Mouse (Mus musculus) gastrocnemius, postnatal 36 days (tissue): ENCODE measurements around the gene Olfr5. TPM values are rescaled to one million over a fixed set of nuclear protein-coding genes. Genes with fewer than 3 reads are reported as not detected.
"Not testable (repeated sequence)": the region's sequence is repeated elsewhere in the genome, so short reads cannot be mapped to it uniquely, and the experiment has no call there.

Experiments used
- DNase-seq, 2 experiments: peaks; one replicate each; pipeline ENCODE4 v3.0.0; 2022
- intact Hi-C: fragments of 180-260 bp; cut with DNase I; formaldehyde crosslinking; loops from one replicate; pipeline ENCODE4 v1.15.1; 2025
- long read RNA-seq, 2 experiments: library from polyadenylated mRNA; stranded (forward); transcript quantifications; one replicate each; pipeline ENCODE4 v2.0.0; 2021
- total RNA-seq, 2 experiments: library from RNA; stranded (reverse); gene quantifications; 2 replicates each; pipeline ENCODE4 v1.2.3; 2021

Olfr5 gene
- total RNA-seq, result not detected
- long read RNA-seq, experiment 1, result 0 reads
- long read RNA-seq, experiment 2, result 0 reads

GRCm38 (mm10) chr7:6486841-6487240, at the start of gene Olfr5:
TSS of gene Olfr5 (minus strand) at chr7:6486941.
- intact Hi-C loops, result no loop called here
- no peak for DNase-seq

DNA sequence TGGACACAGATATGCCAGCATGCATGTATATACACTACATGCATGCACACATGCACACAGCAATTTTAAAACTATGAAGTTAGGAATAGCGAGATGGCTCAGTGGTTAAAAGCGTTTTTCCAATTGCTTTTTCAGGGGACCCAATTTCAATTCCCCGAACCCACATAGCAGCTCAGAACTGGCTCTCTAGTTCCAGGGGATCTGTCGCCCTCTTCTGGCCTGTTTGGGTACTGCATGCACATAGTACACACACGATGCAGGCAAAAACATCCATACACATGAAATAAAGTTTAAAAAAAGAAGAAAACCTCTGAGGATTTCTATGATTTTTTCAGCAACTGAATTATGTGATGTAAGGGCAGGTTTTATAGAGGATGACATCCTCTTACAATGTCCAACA, 39.4 kb upstream of the Olfr5 start:
- DNase-seq, result no peak

DNA sequence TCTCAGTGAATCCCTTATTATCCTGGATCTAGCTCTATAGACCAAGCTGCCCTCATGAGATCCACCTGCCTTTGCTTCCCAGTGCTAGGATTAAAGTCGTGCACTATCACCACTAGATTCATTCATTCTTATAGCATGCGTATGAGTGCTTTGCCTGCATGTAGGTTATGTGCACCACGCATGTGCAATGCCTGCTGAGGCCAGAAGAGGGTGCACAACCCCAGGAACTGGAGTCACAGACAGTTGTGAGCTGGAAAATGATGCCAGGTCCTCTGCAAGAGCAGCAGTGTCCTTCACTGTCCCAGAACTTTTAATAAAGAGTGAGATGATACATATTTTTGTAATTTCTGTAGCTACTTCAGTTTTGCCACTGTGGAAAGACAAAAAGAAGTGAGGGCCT, 38.3 kb upstream of the Olfr5 start:
- DNase-seq, result no peak
- intact Hi-C loops, result no loop called here

More for the DNA sequence above, 39.4 kb upstream of the Olfr5 start:
- intact Hi-C loops, result no loop called here

DNA sequence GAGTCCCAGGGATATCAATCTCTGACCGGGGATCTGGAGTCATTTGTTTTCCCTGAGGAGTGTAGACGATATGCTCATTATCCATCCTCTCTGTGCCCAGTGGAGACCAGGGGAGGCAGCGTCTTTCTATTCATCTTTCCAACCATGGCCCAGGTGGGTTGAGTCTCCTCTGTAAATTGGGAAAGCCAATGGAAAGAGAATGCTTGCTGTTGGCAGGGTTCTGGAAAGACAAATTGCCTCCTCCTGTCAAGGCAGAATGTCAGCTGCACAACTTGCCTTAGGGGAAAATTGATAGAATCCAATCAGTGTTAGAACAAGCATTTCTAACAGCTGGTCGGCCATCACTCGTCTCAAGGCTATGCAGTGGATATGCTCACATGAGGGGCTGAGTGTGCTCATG, 36.1 kb upstream of the Olfr5 start, which contains the start of gene Olfr1349:
TSS of gene Olfr1349 (minus strand) at position 101 of the 400 bp plus-strand sequence.
- no peak for DNase-seq
- intact Hi-C loops, result no loop called here

GRCm38 (mm10) chr7:6521666-6522065, 34.9 kb upstream of the Olfr5 start:
- DNase-seq, result no peak
- intact Hi-C loops, result no loop called here

DNA sequence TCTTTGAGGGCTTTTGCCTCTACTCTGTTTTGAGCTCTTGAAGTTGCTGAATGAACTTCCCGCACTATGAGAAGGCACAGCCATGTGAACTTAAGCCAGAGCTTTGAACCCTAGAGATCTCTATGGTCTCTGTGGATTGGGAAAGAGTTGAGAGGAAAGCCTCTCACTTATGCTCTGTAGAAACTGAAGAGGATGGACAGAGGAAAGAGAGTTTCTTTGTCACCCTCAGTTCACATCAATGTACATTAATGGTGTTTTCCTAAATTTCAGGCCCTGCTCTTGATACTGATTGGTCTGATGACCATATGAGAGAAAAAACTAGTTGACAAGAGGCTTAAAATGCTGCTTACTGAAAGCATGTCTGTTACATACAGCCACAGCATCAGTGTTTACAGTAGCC, 21.9 kb upstream of the Olfr5 start, which contains the start of gene Olfr1348:
TSS of gene Olfr1348 (minus strand) at position 101 of the 400 bp plus-strand sequence.
- DNase-seq, result no peak
- intact Hi-C loops, result no loop called here

GRCm38 (mm10) chr7:6499655-6500054, 12.9 kb upstream of the Olfr5 start, which contains the start of gene Olfr1347:
TSS of gene Olfr1347 (minus strand) at chr7:6499755.
- intact Hi-C loops, result no loop called here
- no peak for DNase-seq

DNA sequence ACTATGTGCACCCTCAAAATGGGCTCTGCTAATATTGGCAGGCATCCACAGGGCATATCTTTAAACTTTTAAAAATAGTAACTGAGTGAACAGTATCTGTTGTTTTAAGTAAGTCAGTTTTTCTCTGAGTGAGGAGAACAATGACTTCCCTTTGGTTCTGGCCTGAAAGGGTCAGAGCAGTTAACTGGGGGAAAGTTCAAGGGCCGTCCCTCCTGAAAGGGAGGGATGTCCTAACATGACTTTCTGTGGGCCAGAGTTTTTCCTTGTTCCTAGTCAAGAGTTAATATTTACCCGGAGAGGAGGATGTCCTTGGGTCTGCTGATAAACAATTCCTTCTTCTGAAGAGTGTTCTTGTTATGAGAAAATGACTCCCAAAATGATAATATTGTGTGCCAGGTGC, 9.1 kb downstream of the Olfr5 start:
- DNase-seq, intact Hi-C loops: not testable (repeated sequence)

DNA sequence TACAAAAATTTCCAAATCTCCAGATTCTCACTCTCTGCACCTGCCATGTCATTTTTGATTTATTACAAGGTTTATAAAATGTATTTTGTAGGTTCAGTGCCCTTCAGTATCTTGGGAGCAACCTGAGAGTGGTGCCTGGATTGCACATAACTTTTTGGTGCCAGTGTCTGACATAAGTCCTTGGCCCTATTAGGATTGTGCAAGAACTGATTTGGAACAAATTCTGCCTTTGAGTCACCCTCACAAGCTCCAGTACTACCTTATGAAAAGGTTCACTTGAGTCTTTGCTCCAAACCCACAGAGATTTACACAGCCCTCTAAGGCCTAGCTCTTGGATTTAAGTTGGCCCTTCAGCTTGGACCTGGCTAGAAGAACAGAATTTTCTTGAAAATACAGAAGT, 19.8 kb downstream of the Olfr5 start, which contains the start of gene Olfr1346:
TSS of gene Olfr1346 (plus strand) at position 151 of the 400 bp plus-strand sequence.
- intact Hi-C loops, result no loop called here
- DNase-seq, result no peak

GRCm38 (mm10) chr7:6456399-6456798, 30.3 kb downstream of the Olfr5 start:
- DNase-seq, result no peak
- intact Hi-C loops, result no loop called here

DNA sequence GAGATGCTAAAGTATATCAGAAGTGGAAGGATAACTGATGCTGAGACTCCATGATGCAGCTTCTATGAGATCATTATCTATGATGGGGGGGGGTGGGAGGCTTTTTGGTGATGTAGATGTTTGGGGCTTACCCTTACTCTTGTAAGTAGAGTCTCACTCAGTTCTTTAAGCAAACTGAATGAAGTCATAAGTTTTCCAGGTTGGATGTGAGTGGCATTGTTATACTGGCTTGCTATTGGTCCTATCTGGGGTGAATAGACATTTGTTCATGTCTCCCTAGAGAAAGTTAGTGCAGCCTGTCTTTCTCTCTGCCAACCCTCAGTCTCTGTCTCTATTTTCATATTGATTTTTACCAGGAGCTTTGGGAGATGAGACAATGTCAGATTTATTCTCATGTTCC, 30.9 kb downstream of the Olfr5 start, which contains the start of gene Olfr1336:
TSS of gene Olfr1336 (plus strand) at position 301 of the 400 bp plus-strand sequence.
- DNase-seq, result no peak

DNA sequence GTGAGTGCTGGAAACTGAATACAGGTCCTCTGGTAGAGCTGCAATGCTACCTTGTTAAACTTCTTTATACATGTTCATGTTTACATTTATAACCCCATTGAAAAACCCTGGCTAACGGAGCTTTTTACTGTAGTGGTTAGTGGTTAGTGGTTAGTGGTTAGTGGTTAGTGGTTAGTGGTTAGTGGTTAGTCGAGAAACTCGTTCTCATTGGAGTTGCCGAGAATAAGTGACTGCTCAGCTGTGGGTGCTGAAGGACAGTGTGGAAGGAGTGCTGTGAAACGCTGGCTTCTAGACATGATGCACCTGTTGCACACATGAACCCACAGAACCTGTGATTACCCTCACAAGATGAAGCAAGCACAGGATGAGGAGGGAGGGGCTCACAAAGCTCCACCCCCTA, 39.0 kb downstream of the Olfr5 start:
- intact Hi-C loops, result no loop called here

More for the DNA sequence above, 30.9 kb downstream of the Olfr5 start, which contains the start of gene Olfr1336:
- intact Hi-C loops, result no loop called here

GRCm38 (mm10) chr7:6441173-6441572, 45.6 kb downstream of the Olfr5 start:
- intact Hi-C loops, result no loop called here
- no peak for DNase-seq

More for the DNA sequence above, 39.0 kb downstream of the Olfr5 start:
- no peak for DNase-seq

GRCm38 (mm10) chr7:6438388-6438787, 48.4 kb downstream of the Olfr5 start, which contains the start of gene Olfr1344:
TSS of gene Olfr1344 (plus strand) at chr7:6438688.
- intact Hi-C loops, result loop anchor here (10.0 kb wide), 2 partner anchors 286 to 496 kb away; no protein-coding TSS in a partner anchor
- no peak for DNase-seq

DNA sequence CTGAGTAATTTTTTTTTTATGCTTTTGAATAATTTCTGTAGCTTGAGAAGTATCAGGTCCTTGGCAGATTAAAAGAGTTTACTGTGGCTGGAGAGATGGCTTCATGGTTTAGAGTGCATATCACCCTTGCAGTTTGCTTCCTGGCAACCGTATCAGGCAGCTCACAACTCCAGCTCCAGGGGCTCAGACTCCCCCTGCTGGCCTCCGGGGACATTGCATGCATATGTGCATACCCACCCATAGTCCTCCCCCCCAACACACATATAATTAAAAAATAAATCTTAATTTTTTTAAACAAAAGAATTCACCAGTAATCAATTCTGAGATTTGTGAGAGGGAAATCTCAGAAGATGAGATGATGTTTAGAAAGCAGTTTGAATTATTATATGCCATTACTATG, 56.4 kb downstream of the Olfr5 start:
- no peak for DNase-seq
- intact Hi-C loops, result loop anchor here (1.0 to 10.0 kb wide), 3 partner anchors 71 to 504 kb away; no protein-coding TSS in a partner anchor

DNA sequence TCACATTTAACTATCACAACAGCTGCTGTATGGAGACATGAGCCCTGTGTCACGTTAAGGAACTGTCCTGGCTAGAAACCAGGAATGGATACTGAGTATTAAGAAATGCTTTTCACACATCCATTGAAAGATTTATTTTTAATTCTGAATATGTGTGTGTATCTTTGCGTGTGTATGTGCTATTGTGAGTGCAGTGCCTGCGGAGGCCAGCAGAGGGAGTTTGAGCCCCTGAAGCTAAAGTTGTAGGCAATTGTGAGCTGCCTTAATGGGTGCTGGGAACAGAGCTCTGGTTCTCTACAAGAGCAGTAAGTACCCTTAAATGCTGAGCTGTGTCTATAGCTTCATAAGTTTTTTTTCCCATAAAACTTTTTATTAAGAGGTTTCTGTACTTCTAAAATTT, 57.4 kb downstream of the Olfr5 start:
- intact Hi-C loops, result no loop called here
- DNase-seq, result no peak

Other genes with a start within 250 kb of the Olfr5 start
- not detected for gene Epp13, start 234.2 kb downstream of the Olfr5 start, total RNA-seq
- 1 to 10 TPM; 3.5 to 3.6 TPM for gene Zfp667, start 200.4 kb downstream of the Olfr5 start, total RNA-seq
- under 1 TPM; 0.46 to 0.49 TPM for gene Zfp583, start 155.7 kb downstream of the Olfr5 start, total RNA-seq
- gene Gm3854, start 143.2 kb downstream of the Olfr5 start, total RNA-seq, result under 1 TPM; 0.18 to 0.32 TPM
- gene Zfp78, start 123.7 kb downstream of the Olfr5 start, total RNA-seq, result 1 to 10 TPM; 1.4 to 2.2 TPM
- 1 to 10 TPM in 1 of 2 experiments, under 1 TPM in 1; 0.77 to 1.2 TPM for gene Zfp28, start 103.6 kb downstream of the Olfr5 start, total RNA-seq
- gene Smim17, start 88.2 kb downstream of the Olfr5 start, total RNA-seq, result under 1 TPM in 1 of 2 experiments, not detected in 1; 0.32 TPM
- gene Gm20715, start 76.7 kb downstream of the Olfr5 start, total RNA-seq, result not detected
- not detected for gene Olfr1344, start 48.3 kb downstream of the Olfr5 start, total RNA-seq
- gene Olfr1336, start 30.8 kb downstream of the Olfr5 start, total RNA-seq, result not detected
- gene Olfr1346, start 19.8 kb downstream of the Olfr5 start, total RNA-seq, result not detected
- gene Olfr1347, start 12.8 kb upstream of the Olfr5 start, total RNA-seq, result not detected
- not detected for gene Olfr1348, start 21.8 kb upstream of the Olfr5 start, total RNA-seq
- gene Olfr1349, start 36.0 kb upstream of the Olfr5 start, total RNA-seq, result not detected
- gene Olfr1350, start 77.9 kb upstream of the Olfr5 start, total RNA-seq, result not detected
- 1 to 10 TPM; 4.5 to 5.5 TPM for gene Zim1, start 209.5 kb upstream of the Olfr5 start, total RNA-seq
- 10 to 100 TPM in 1 of 2 experiments, 1 to 10 TPM in 1; 9.0 to 11.3 TPM for gene Peg3, start 243.5 kb upstream of the Olfr5 start, total RNA-seq
- under 1 TPM; 0.31 to 0.59 TPM for gene Usp29, start 243.6 kb upstream of the Olfr5 start, total RNA-seq